Mouse (Mus musculus) retina, adult 2 months (tissue): Measurements from ENCODE around the gene Gm10570.

Experiments used
- DNase-seq: peaks from one replicate; pipeline ENCODE4 v3.0.0-alpha.2; 2012; ENCODE audit warnings: low read depth, low spot score

Gm10570 gene

GRCm38 (mm10) chr4:130306796-130307630 lies 1.5 kb downstream of the Gm10570 start:
- no peak for DNase-seq

DNA sequence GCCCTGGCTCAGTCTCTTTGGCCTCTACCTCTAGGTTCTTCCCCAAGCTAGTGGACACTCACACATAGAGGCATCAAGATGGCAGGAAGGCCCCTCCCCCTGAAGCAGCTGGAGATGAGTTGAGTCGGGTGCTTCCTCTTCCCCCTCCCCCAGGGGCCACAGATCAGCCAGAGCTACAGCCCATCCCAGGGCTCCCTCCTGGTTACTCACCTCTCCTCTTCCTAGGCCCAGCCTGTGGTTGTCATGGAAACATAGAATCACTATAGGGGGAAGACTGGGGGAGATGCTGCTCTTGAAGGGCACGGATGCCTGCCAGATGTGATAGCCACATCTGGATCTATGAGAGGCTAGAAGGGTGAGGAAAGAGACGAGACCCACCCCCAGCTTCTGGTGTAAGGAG lies 3.7 kb downstream of the Gm10570 start:
- no peak for DNase-seq

- no peak for DNase-seq
Measured at GRCm38 (mm10) chr4:130302285-130302870, 6.1 kb downstream of the Gm10570 start.

DNA sequence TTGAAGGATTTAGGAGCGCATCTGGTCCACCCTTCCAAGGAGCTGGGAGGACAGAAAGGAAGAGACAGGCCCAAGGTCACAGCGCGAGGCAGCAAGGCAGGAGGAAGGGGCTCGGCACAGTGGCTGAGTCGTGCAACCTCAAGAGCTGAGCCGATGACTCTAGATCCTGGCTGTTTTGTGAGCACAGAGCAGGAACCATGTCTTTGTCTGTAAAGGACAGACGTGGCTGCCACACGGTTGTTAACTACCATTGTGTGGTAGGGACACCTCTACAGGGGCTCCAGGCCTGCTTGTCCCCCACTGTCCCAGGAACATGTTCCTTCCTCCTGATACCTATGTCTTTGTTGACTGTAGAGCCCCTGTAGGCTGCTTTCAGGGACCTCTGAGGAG lies 8.8 kb downstream of the Gm10570 start:
- no peak for DNase-seq

DNA sequence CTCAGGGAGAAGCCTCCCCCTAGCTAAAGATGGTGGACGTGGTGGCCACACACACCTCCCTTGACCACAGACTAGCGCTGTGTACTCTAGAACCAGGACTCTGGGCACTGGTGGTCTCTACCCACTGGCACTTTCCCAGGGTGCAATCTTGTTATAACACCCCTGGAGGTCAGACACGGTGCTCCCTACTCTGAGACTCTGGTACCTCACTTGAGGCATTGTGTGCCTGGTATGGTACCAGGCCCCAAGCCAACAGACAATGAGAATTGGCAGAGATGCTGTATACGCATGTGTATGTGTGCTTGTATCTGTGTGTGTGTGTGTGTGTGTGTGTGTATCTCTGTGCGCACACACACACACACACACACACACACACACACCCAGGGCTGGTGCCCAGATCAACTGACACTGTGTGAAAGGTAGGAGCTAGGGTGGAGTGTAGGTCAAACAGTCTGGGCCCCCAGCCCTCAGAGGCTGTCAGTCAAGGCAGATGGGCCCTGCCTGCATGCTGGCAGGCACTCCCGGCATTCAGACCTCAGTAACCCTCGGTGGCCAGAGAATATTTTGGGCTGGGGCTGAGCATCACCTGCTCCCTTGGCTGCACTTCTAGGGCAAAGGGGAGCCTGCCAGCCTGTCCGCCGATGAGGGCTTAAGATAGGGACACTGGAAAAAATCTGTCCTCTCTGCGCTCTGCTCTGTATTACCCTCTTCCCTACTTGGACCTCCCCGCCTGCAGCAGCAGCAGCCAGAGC lies 9.4 kb downstream of the Gm10570 start:
- DNase-seq, result no peak

DNA sequence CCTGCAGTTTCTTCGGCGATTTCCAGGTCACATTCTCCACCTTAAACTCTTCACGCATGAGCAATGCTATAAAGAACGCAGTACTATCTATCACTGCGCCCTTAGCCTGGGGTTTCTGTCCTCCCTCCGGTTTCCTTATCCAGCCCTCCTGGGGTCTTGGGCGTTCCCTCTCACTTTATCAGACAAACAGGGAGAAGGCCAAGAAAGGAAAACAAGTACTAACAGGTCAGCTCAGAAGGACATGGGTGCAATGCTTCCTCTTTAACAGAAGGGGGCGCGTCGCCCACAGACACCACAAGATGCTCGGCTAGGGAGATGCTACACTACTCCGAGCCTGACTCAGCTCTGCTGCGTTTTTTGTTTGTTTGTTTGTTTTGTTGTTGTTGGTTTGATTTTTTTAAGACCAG lies 11.3 kb downstream of the Gm10570 start:
- no peak for DNase-seq

GRCm38 (mm10) chr4:130296243-130296965 lies 12.1 kb downstream of the Gm10570 start:
- DNase-seq, result no peak

DNA sequence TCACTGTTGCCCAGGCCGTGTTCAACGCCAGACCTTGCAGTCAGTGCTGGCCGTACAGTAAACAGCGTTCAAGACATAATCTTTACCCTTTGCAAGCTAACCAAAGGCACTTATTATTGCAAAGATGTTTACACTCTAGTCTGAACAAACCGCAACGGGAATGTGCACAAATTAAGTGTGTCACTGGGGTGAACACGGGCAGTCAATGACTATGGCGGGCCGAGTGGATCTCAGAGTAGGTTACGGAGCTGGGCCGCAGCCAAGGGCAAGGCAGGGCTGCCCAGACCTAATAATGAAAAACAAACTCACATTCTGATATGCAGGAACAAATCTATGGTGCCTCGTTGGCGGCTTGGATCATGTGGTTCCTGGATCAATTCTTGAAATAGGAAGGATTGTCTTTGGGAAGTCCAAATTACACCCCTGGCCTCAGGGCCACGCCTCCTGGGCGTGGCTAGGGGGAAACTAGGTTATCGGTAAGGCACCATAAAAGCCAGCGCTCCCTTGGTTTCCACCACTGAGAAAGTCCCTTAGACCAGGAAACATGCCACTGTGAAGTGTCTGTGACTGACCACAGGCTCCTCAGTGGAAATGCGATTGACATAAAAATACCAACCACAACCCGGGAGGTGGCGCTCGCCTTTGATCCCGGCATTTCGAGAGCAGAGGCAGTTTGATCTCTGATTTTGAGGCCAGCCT lies 13.3 kb downstream of the Gm10570 start:
- DNase-seq, result no peak

DNA sequence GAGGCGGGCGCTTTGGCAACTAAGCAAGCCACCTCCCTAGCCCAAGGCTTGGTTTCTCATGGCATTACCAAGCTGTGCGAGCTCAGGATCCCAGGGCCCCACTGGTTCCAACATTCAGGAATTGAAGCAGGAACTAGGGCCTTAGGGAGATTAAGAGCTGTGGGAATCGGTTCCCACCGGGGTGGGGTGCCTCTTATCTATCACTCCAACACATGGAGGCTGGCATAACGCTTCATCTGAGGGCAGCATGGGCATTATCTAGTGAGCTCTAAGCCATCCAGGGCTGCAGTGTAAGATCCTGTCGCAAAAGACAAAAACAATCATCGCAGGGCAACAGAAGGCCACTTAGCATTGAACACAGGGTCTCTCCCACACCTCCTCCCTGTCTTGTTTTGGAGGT lies 14.0 kb downstream of the Gm10570 start:
- DNase-seq, result no peak

DNA sequence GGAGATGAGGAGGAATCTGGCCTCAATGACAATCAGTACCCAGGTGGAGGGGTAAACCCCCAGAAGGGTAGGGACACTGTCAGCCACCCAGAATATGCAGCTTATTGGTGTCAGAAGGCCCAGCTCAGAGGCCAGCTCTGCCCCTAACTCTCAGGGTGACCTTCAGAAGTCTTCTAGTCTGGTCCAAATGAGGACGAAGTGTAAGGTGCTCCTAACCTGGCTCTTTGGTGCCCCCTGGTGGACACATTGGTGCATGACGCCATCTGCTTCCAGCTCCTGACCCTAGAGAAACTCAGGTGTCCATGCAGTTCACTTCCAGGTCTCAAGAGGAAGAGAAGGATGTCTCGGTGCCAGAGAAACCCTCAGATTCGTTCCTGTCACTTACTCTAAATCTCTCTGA lies 16.2 kb downstream of the Gm10570 start:
- peak; percentile 60 for DNase-seq

DNA sequence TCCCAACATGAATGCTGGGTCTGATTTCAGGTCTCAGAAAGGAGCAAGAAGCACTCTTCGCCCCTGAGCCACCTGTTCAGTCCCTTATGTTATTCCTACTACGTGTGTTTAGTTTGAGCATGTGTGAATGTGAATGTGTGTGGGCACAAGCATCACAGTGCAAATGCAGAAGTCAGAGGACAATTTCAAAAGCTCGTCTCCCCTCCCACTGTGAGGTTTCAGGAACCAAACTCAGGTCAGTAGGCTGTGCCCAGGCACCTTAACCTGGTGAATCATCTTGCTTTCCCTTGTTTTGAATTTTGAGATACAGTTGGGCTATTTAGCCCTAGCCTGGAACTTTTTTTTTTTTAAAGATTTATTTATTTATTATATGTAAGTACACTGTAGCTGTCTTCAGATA lies 18.6 kb downstream of the Gm10570 start:
- DNase-seq, result no peak

- DNase-seq, result no peak
Measured at GRCm38 (mm10) chr4:130286531-130286930, 21.9 kb downstream of the Gm10570 start.

- no peak for DNase-seq
Measured at GRCm38 (mm10) chr4:130283826-130284225, 24.6 kb downstream of the Gm10570 start.

DNA sequence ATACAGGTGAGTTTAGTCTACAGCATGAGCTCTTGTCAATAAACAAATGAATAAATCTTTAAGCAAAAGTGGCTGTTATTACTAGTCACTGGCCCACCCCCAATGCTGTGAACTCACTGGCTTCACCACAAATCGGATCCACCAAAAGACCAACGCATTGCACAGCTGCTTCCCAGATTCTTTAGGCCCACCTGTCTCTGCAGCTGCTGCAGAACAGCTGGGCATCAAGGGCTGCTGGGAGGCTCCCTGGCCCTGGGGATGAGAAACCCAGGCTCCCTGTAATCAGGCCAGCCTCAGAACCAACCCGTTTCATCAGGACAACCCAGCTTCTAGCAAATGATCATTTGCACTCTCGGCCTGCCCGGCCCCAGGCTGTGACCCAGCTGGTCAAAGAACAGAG lies 25.6 kb downstream of the Gm10570 start:
- DNase-seq, result no peak

DNA sequence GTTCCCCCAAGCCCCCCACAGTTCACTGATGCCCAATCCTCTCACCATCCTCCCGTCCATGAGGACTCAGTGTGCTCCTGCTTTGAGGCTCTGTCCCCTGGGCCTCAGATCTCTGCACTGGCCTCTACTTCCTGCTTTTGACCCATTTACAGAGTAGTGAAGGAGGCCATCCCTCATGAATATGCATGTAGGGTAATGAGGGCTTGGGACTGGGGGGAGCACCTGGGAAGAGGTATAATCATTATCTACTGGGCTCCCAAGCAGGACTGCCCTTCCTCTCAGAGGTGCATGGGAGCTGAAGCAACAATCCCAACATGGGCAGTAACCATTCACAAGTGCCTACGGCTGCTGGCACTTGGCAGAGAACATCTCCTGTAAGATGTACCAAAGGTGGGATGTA lies 29.4 kb downstream of the Gm10570 start, which contains the start of gene Serinc2:
Gene Serinc2, minus strand, starts transcription at position 101 of the 400 bp plus-strand sequence.
- DNase-seq, result no peak

DNA sequence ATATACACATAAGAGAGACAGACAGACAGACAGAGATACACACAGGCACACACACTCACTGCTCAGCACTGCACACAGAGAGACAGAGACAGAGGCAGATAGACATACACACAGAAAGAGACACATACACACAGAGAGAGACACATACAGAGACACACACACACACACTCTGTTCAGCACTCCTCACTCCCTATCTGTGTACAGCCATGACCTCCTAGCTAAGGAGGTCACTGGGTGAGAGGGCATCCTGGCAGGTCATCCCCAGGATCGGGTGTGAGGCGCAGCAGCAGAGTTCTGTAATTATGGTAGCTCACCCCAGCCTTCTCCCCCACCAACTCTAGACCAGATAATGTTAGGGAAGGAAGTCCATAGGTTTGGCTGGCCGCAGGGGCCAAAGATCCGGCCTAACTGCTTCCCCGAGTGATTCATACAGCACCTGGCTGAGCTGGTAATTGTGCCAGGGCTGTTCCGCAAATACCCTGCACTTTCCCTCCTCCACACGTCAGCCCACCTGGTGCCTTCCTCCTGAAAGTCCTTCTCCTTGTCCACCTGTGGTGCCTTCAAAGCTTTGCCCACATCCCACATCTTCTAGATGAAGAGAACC lies 31.8 kb downstream of the Gm10570 start:
- no peak for DNase-seq

GRCm38 (mm10) chr4:130275823-130276105 lies 32.7 kb downstream of the Gm10570 start:
- no peak for DNase-seq

DNA sequence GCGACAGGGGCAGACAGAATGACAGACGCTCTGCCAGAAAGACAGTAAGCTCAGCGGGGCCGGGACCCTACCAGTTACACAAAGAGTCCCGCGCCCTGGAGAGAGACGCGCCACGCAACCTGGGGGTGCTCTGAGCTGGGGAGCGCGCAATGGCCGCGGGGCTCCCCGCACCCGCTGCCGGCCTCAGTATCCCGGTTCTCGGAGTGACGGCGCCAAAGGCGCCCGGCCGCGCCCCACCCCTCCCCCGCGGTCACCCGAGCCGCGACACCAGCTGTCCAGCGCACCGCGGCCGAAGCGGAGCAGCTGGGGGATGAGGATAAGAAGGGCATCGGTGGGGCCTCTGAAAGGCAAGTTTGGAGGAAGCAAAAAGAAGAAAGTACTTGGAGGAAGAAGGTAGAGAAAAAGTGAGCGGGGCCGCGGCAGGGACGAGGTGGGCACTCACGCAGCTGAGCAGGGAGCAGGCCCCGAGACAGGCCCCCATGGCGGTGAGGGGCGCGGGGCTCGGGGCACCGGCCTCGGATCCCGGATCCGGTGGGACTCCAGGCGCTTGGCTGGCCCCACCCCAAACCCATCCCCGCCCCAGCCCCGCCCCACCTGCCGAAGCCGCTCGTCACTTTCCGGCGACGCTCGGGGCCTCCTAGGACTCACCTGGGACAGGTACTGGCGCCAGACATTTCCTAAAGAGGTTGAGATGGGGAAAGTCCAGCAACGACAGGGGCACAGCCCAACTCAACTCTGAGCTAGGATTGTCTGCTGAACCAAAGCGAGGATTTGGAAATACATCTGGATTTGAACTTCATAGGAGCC lies 33.3 kb downstream of the Gm10570 start:
- no peak for DNase-seq

- no peak for DNase-seq
Measured at GRCm38 (mm10) chr4:130274346-130275015, 34.0 kb downstream of the Gm10570 start.
